Mouse (Mus musculus) layer of hippocampus, adult 8-10 months (tissue): ENCODE data around the gene Gng12. TPM values are rescaled to one million over a fixed set of nuclear protein-coding genes. Genes with fewer than 3 reads are reported as not detected.
"Not testable (repeated sequence)": the region's sequence is repeated elsewhere in the genome, so short reads cannot be mapped to it uniquely, and the experiment has no call there.

ENCODE experiments used
- DNase-seq, 2 experiments: peaks; one replicate each; pipeline ENCODE4 v3.0.0; 2022; ENCODE audit warnings: low spot score in 2 of 2
- total RNA-seq, 4 experiments: library from RNA; stranded (reverse); gene quantifications; 2 replicates each; pipeline ENCODE4 v1.2.4; 2022

Gng12 gene
- 10 to 100 TPM; 56.7 to 75.5 (median 67.9) TPM for total RNA-seq

GRCm38 (mm10) chr6:66896119-66896920 is at the start of gene Gng12:
Gene Gng12, plus strand, starts transcription at chr6:66896397.
- peak; percentile 48 to 70 for DNase-seq

- DNase-seq: no peak
These were observed 47.3 kb upstream of the Gng12 start for GRCm38 (mm10) chr6:66848936-66849335.

- DNase-seq: no peak
These were observed 40.0 kb upstream of the Gng12 start for GRCm38 (mm10) chr6:66856236-66856635.

GRCm38 (mm10) chr6:66858356-66858755 is 37.8 kb upstream of the Gng12 start:
- no peak for DNase-seq

GRCm38 (mm10) chr6:66859391-66859790 is 36.8 kb upstream of the Gng12 start:
- DNase-seq: no peak

- DNase-seq: no peak
These were observed 31.7 kb upstream of the Gng12 start for GRCm38 (mm10) chr6:66864463-66864862.

GRCm38 (mm10) chr6:66866295-66866694 is 29.9 kb upstream of the Gng12 start:
- DNase-seq: no peak

GRCm38 (mm10) chr6:66877048-66877447 is 19.1 kb upstream of the Gng12 start:
- DNase-seq: not testable (repeated sequence)

- no peak for DNase-seq
These were observed 5.6 kb upstream of the Gng12 start for GRCm38 (mm10) chr6:66890349-66891158.

- DNase-seq: no peak
These were observed 2.2 kb upstream of the Gng12 start for GRCm38 (mm10) chr6:66893950-66894349.

- DNase-seq: no peak
These were observed 1.2 kb upstream of the Gng12 start for GRCm38 (mm10) chr6:66894999-66895398.

- DNase-seq: no peak
These were observed 886 bp downstream of the Gng12 start for GRCm38 (mm10) chr6:66896921-66897645.

GRCm38 (mm10) chr6:66897994-66898393 is 1.8 kb downstream of the Gng12 start:
- DNase-seq: no peak

GRCm38 (mm10) chr6:66901926-66902325 is 5.7 kb downstream of the Gng12 start:
- no peak for DNase-seq

GRCm38 (mm10) chr6:66903206-66903605 is 7.0 kb downstream of the Gng12 start:
- peak; percentile 28 to 33 for DNase-seq

GRCm38 (mm10) chr6:66903720-66904119 is 7.5 kb downstream of the Gng12 start:
- DNase-seq: no peak

GRCm38 (mm10) chr6:66906244-66906643 is 10.0 kb downstream of the Gng12 start:
- DNase-seq: no peak

GRCm38 (mm10) chr6:66908327-66908973 is 12.3 kb downstream of the Gng12 start:
- no peak for DNase-seq

GRCm38 (mm10) chr6:66910493-66911435 is 14.6 kb downstream of the Gng12 start:
- no peak for DNase-seq

- no peak for DNase-seq
These were observed 17.2 kb downstream of the Gng12 start for GRCm38 (mm10) chr6:66913355-66913754.
